Mouse (Mus musculus) embryonic facial prominence, embryonic 10.5 days (tissue): Measurements from ENCODE around the gene Sval1. TPM values are rescaled to one million over a fixed set of nuclear protein-coding genes. Genes with fewer than 3 reads are reported as not detected.

Experiments
- DNase-seq: peaks from one replicate; pipeline ENCODE4 v3.0.0-alpha.2; 2017; ENCODE audit warnings: low spot score
- H3K27ac ChIP-seq: fragments of 300-500 bp; sonication (generic); replicated peaks from 2 replicates; pipeline ENCODE4 v1.5.1; 2016; ENCODE audit warnings: mild to moderate bottlenecking
- H3K27me3 ChIP-seq: fragments of 300-500 bp; sonication (generic); replicated peaks from 2 replicates; pipeline ENCODE4 v1.6.1; 2016; ENCODE audit warnings: low read depth, mild to moderate bottlenecking; ENCODE audit not compliant: poor library complexity, severe bottlenecking
- H3K36me3 ChIP-seq: fragments of 300-500 bp; sonication (generic); replicated peaks from 2 replicates; pipeline ENCODE4 v1.6.1; 2016; ENCODE audit warnings: mild to moderate bottlenecking, moderate library complexity
- H3K4me1 ChIP-seq: fragments of 300-500 bp; sonication (generic); 2 replicates; pipeline ENCODE4 v1.6.1; 2016
- H3K4me3 ChIP-seq: fragments of 300-500 bp; sonication (generic); 2 replicates; pipeline ENCODE4 v1.5.1; 2016; ENCODE audit warnings: mild to moderate bottlenecking, moderate library complexity
- H3K9me3 ChIP-seq: fragments of 300-500 bp; sonication (generic); 2 replicates; pipeline ENCODE4 v1.6.1; 2016; ENCODE audit warnings: mild to moderate bottlenecking
- WGBS: fragments of 180-500 bp; shearing (Covaris S2); methylation state at CpG from one replicate; pipeline ENCODE4 v1.1.7; 2016; 5-methylcytosine and 5-hydroxymethylcytosine counted together
- polyA plus RNA-seq: library from polyadenylated mRNA; unstranded; fragments of >200 nt; fragmentation: Nextera tagmentation; extraction: Ambion mirVana; gene quantifications from 2 replicates; pipeline ENCODE4 v1.2.1, GENCODE M21; 2016

Gene Sval1
- not detected in 2 replicates for polyA plus RNA-seq

DNA sequence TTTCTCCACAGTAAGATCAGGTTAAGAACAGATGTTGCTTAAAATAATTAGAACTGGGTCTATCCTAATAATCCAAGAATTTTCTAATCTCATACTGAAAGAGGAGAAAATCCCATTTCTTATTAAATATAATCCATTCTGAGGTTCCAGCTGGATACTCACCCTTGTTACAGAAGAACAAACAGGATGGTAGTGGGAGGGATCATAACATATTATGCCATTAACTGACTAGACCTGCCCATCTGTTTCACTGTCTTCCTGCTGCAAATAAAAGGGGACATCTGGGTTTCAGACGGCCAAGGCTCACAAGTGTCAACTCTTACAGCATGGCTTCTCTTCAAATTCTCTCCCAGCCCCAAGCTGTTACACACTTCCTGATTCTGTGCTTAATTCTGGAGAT, at the start of gene Sval1:
TSS of gene Sval1 (plus strand) at position 301 of the 400 bp plus-strand sequence.
- no peaks in the 10 kb centered on the region for H3K27me3 ChIP-seq
- WGBS, result 62% methylated on average over 1 of the region's 1 CpGs
- no peaks in the 10 kb centered on the region for H3K36me3 ChIP-seq
- no peak for DNase-seq
- no peak within 1 kb of the TSS for H3K4me3 ChIP-seq
- H3K4me1 ChIP-seq, result no peaks in the 10 kb centered on the region
- H3K9me3 ChIP-seq, result no peaks in the 10 kb centered on the region
- no peak within 1 kb of the TSS for H3K27ac ChIP-seq

DNA sequence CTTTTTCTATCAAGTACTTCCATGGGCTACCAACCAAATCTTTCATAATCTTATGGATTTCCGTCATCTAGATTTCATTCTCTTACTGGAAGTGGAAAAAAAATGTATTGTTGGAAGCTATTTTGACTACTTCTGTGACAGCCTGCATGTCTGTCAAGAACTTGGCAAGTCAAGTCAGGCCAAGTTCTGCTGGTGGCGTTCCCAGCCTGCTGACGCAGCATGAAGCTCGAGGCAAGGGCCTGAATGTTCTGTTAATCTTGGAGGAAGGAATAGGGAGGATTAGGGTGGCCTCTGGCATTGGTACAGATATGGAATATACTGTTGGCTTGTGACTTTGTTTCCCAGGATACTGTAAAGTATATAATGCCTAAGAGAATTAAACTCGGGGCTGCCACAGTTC, 39.8 kb upstream of the Sval1 start:
- Histone ChIP-seq H3K36me3 (no peaks in the 10 kb centered on the region), H3K27ac (no peak overlapping the region), H3K27me3 (no peaks in the 10 kb centered on the region), H3K9me3 (no peaks in the 10 kb centered on the region), H3K4me1 (no peaks in the 10 kb centered on the region), H3K4me3 (no peak overlapping the region)
- WGBS, result 86% methylated on average over 5 of the region's 5 CpGs
- DNase-seq, result no peak

DNA sequence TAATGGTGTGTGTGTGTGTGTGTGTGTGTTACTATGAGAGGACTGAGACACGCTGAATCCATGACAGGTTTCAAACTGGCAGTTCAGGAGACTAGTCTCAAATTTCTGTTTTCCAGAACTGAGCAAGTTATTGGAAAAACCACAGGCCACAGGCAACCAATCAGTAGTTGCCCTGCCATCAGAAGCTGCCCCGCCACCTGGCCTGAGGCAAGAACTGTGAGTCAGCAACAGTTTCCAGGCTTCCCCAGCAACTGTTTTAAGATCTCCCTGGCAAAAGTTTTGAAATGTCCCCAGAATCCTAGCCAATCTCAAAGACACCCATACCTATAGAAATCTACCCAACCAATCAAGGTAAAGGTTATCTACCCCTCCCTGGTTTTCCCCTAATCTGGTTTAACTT, 36.5 kb upstream of the Sval1 start:
- 83% methylated on average over 2 of the region's 2 CpGs for WGBS
- no peak overlapping the region for H3K27ac ChIP-seq
- H3K9me3 ChIP-seq, result no peaks in the 10 kb centered on the region
- no peak overlapping the region for H3K4me3 ChIP-seq
- no peaks in the 10 kb centered on the region for H3K27me3 ChIP-seq
- DNase-seq, result no peak
- H3K36me3 ChIP-seq, result no peaks in the 10 kb centered on the region
- no peaks in the 10 kb centered on the region for H3K4me1 ChIP-seq

DNA sequence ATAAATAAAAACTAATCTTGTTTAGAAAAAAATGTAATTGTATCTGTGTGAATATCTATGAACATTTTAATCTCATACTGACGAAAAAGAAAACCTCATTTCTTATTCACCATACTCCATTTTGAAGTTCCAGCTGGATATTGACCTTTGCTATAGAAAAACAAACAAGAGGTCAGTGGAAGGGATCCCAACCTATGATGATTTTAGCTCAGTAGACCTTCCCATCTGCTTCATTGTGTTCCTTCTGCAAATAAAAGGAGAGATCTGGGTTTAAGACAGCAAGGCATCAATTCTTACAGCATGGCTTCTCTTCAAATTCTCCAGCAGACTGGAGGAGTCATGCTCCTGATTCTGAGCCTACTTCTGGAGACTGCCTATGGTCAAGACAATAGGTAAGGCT, 16.4 kb downstream of the Sval1 start, which contains the start of gene Sval3:
TSS of gene Sval3 (plus strand) at position 301 of the 400 bp plus-strand sequence.
- H3K4me3 ChIP-seq, result no peak within 1 kb of the TSS
- DNase-seq, result no peak
- WGBS, result 75% methylated on average over 1 of the region's 1 CpGs
- no peak within 1 kb of the TSS for H3K27ac ChIP-seq
- no peaks in the 10 kb centered on the region for H3K9me3 ChIP-seq
- no peaks in the 10 kb centered on the region for H3K27me3 ChIP-seq
- H3K4me1 ChIP-seq, result no peaks in the 10 kb centered on the region
- H3K36me3 ChIP-seq, result no peaks in the 10 kb centered on the region

Other genes starting within 250 kb of the Sval1 start
- gene Kel, start 247.3 kb upstream of the Sval1 start, polyA plus RNA-seq, result 5.8 and 6.2 TPM in 2 replicates
- gene Olfr459, start 176.5 kb upstream of the Sval1 start, polyA plus RNA-seq, result not detected in 2 replicates
- not detected in 2 replicates for gene Pip, start 104.1 kb upstream of the Sval1 start, polyA plus RNA-seq
- not detected in 2 replicates for gene Sval2, start 98.6 kb upstream of the Sval1 start, polyA plus RNA-seq
- not detected in 2 replicates for gene Sval3, start 16.5 kb downstream of the Sval1 start, polyA plus RNA-seq
- gene Sva, start 86.8 kb downstream of the Sval1 start, polyA plus RNA-seq, result not detected in 2 replicates
- gene Tas2r139, start 189.3 kb downstream of the Sval1 start, polyA plus RNA-seq, result not detected in 2 replicates